Mouse (Mus musculus): ENCODE results near the gene Rgs16. TPM values are rescaled to one million over a fixed set of nuclear protein-coding genes. Genes with fewer than 3 reads are reported as not detected.

Gene Rgs16
- total and polyA plus RNA-seq, 2 experiments, result 3.9 to 125 TPM

DNA sequence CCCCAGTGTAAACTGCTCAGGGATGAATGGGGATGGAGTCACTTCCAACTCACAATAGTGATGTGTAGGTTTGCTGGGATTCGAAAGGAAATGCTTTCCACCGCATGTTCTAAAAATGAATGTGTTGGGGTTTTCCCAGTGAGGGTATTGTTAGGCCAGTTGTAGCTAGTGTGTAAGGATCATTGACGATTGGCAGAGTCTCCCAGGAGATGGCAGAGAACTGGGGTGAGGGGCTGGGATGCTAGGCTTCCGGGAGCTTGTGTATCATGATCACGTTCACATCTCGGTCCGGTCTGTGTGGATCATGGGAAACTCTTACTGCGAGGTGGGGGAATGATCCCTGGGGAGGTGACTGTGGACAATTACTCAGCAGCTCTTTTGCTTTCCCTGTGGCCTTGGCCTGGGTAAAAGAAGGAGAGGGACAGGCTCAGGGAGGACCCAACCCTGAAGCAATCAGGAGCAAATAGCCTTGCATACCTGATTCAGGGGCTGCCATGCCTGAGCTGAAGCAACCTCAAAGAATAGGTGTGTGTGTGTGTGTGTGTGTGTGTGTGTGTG is 37.2 kb upstream of the Rgs16 start:
- no peak for DNase-seq (ENCODE audit: extremely low read depth, low read depth, low spot score)
- Histone ChIP-seq H3K36me3 (ENCODE audit: control insufficient read depth, insufficient read depth, low read length) (no peaks in the 10 kb centered on the region), H3K27me3 (ENCODE audit: control insufficient read depth, insufficient read depth, low read length) (no peaks in the 10 kb centered on the region), H3K4me3 (ENCODE audit: insufficient read depth, low read depth, low read length) (no peak overlapping the region), H3K4me1 (ENCODE audit: control insufficient read depth, insufficient read depth, low read length) (peaks cover 33% of the 10 kb centered on the region), H3K27ac (replicated peaks; ENCODE audit: insufficient read depth, low read depth, low read length) (peak overlapping the region; percentile 75), H3K9ac (ENCODE audit: low read depth, low read length) (no peak overlapping the region; the same call in 1 of the 2 replicates), H3K79me2 (ENCODE audit: control insufficient read depth, insufficient read depth, low read length) (no peaks in the 10 kb centered on the region)
- 70% methylated on average over 8 of the region's 8 CpGs for WGBS
- TF ChIP-seq POLR2A (IDR thresholded peaks at IDR 0.05; ENCODE audit: extremely low read depth, insufficient read depth, low read length) (no peak), CTCF (IDR thresholded peaks at IDR 0.05; ENCODE audit: low read depth, low read length) (no peak)

DNA sequence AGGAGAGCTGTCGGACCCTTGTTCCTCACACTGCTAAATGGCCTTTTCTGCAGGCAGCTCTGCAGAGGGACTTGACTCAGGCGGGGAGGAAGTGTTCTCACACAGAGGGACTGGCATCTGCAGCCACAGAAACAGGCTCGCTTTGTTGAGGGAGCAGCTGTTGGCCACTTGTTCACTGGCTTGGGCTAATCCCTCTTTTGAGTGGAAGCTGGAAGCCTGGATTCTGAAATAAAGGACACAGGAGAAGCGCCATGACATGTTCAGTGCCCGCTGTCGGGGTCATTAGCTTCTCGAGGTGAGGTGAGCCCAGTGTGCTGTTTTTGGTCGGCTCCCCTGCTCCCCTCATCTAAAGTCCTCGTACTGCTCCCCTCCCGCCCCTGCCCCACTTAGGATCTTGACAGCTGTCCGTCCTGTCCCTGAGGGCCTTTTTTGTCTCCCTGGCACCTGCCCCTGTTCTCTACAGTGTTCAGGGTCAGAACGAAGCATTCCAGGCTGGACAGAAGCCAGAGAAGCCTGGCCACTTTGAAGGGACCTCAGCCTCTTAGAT is 36.6 kb upstream of the Rgs16 start:
- H3K4me3 ChIP-seq (ENCODE audit: insufficient read depth, low read depth, low read length), result no peak overlapping the region
- TF ChIP-seq CTCF (IDR thresholded peaks at IDR 0.05; ENCODE audit: low read depth, low read length), result no peak
- TF ChIP-seq POLR2A (IDR thresholded peaks at IDR 0.05; ENCODE audit: extremely low read depth, insufficient read depth, low read length), result no peak
- no peak overlapping the region; the same call in 1 of the 2 replicates for H3K27ac ChIP-seq (replicated peaks; ENCODE audit: insufficient read depth, low read depth, low read length)
- no peak overlapping the region for H3K9ac ChIP-seq (ENCODE audit: low read depth, low read length)
- peaks cover 32% of the 10 kb centered on the region for H3K4me1 ChIP-seq (ENCODE audit: control insufficient read depth, insufficient read depth, low read length)
- H3K36me3 ChIP-seq (ENCODE audit: control insufficient read depth, insufficient read depth, low read length), result no peaks in the 10 kb centered on the region
- 65% methylated on average over 12 of the region's 12 CpGs for WGBS
- no peak for DNase-seq (ENCODE audit: extremely low read depth, low read depth, low spot score)
- no peaks in the 10 kb centered on the region for H3K79me2 ChIP-seq (ENCODE audit: control insufficient read depth, insufficient read depth, low read length)
- H3K27me3 ChIP-seq (ENCODE audit: control insufficient read depth, insufficient read depth, low read length), result no peaks in the 10 kb centered on the region

DNA sequence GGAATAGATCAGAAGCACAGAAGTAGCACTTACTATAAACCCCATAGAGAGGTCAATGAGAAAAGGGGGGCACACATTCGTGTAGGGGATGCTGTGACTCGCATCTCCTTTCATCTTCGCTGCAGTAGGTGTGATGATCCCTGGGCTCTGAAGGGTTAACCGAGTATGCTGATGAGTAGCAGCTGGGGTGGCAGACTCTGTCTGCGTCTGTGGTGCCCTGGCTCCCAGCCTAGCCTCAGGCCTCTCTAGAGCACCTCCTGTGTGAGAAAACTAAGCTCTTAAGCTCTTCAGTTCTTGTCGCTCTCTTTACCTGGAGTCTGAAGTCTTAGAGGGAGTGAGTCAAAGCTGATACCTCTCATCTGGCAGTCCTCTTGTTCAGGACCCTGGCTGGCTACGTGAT is 36.0 kb upstream of the Rgs16 start:
- H3K27ac ChIP-seq (replicated peaks; ENCODE audit: insufficient read depth, low read depth, low read length), result no peak overlapping the region
- WGBS, result 75% methylated on average over 7 of the region's 7 CpGs
- H3K4me1 ChIP-seq (ENCODE audit: control insufficient read depth, insufficient read depth, low read length), result peaks cover 26% of the 10 kb centered on the region
- no peak for TF ChIP-seq CTCF (IDR thresholded peaks at IDR 0.05; ENCODE audit: low read depth, low read length)
- TF ChIP-seq POLR2A (IDR thresholded peaks at IDR 0.05; ENCODE audit: extremely low read depth, insufficient read depth, low read length), result no peak
- no peaks in the 10 kb centered on the region for H3K79me2 ChIP-seq (ENCODE audit: control insufficient read depth, insufficient read depth, low read length)
- H3K27me3 ChIP-seq (ENCODE audit: control insufficient read depth, insufficient read depth, low read length), result no peaks in the 10 kb centered on the region
- no peak overlapping the region for H3K4me3 ChIP-seq (ENCODE audit: insufficient read depth, low read depth, low read length)
- H3K9ac ChIP-seq (ENCODE audit: low read depth, low read length), result no peak overlapping the region
- no peaks in the 10 kb centered on the region for H3K36me3 ChIP-seq (ENCODE audit: control insufficient read depth, insufficient read depth, low read length)
- no peak for DNase-seq (ENCODE audit: extremely low read depth, low read depth, low spot score)

DNA sequence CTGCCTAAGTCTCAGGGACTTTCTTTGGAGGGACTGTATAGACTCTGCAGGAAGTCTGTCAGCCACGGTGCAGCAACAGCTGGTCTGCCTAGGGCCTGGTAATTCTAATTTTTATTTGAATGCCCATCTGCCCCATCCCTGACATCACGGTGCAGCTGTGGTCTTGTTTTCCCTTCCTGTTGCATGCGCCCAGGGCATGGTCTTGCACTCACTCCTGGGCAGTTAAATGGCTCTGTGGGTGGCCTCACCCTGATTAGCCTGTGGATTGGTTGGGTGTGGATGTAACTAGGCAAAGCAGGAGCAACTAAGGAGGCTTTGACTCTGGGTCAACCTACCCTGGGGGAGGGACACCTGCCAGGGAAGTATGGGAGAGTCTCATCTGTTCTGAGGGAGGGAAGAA is 35.2 kb upstream of the Rgs16 start:
- no peak overlapping the region for H3K27ac ChIP-seq (replicated peaks; ENCODE audit: insufficient read depth, low read depth, low read length)
- no peaks in the 10 kb centered on the region for H3K36me3 ChIP-seq (ENCODE audit: control insufficient read depth, insufficient read depth, low read length)
- H3K9ac ChIP-seq (ENCODE audit: low read depth, low read length), result no peak overlapping the region
- no peaks in the 10 kb centered on the region for H3K27me3 ChIP-seq (ENCODE audit: control insufficient read depth, insufficient read depth, low read length)
- TF ChIP-seq POLR2A (IDR thresholded peaks at IDR 0.05; ENCODE audit: extremely low read depth, insufficient read depth, low read length) (no peak), CTCF (IDR thresholded peaks at IDR 0.05; ENCODE audit: low read depth, low read length) (no peak)
- no peak overlapping the region for H3K4me3 ChIP-seq (ENCODE audit: insufficient read depth, low read depth, low read length)
- peaks cover 22% of the 10 kb centered on the region for H3K4me1 ChIP-seq (ENCODE audit: control insufficient read depth, insufficient read depth, low read length)
- WGBS, result 90% methylated on average over 3 of the region's 3 CpGs
- no peaks in the 10 kb centered on the region for H3K79me2 ChIP-seq (ENCODE audit: control insufficient read depth, insufficient read depth, low read length)
- DNase-seq (ENCODE audit: extremely low read depth, low read depth, low spot score), result no peak

DNA sequence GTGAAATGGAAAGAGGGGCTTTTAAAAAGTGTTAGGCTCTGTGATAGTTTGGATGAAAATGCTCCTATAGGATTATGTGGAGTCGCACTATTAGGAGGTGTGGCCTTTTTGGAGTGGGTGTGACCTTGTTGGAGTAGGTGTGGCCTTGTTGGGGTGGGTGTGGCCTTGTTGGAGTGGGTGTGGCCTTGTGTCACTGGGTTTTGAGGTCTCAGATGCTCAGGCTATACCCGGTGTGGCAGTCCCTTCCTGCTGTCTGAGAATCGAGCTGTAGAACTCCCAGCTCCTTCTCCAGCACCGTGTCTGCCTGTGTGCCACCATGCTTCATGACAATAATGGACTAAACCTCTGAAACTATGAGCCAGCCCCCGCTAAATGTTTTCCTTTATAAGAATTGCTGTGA is 31.5 kb upstream of the Rgs16 start:
- H3K79me2 ChIP-seq (ENCODE audit: control insufficient read depth, insufficient read depth, low read length), result no peaks in the 10 kb centered on the region
- no peak for DNase-seq (ENCODE audit: extremely low read depth, low read depth, low spot score)
- no peak overlapping the region for H3K4me3 ChIP-seq (ENCODE audit: insufficient read depth, low read depth, low read length)
- TF ChIP-seq POLR2A (IDR thresholded peaks at IDR 0.05; ENCODE audit: extremely low read depth, insufficient read depth, low read length) (no peak), CTCF (IDR thresholded peaks at IDR 0.05; ENCODE audit: low read depth, low read length) (no peak)
- H3K36me3 ChIP-seq (ENCODE audit: control insufficient read depth, insufficient read depth, low read length), result no peaks in the 10 kb centered on the region
- no peaks in the 10 kb centered on the region for H3K27me3 ChIP-seq (ENCODE audit: control insufficient read depth, insufficient read depth, low read length)
- no peak overlapping the region for H3K9ac ChIP-seq (ENCODE audit: low read depth, low read length)
- H3K27ac ChIP-seq (replicated peaks; ENCODE audit: insufficient read depth, low read depth, low read length), result no peak overlapping the region
- WGBS, result 92% methylated on average over 5 of the region's 5 CpGs
- no peaks in the 10 kb centered on the region for H3K4me1 ChIP-seq (ENCODE audit: control insufficient read depth, insufficient read depth, low read length)

DNA sequence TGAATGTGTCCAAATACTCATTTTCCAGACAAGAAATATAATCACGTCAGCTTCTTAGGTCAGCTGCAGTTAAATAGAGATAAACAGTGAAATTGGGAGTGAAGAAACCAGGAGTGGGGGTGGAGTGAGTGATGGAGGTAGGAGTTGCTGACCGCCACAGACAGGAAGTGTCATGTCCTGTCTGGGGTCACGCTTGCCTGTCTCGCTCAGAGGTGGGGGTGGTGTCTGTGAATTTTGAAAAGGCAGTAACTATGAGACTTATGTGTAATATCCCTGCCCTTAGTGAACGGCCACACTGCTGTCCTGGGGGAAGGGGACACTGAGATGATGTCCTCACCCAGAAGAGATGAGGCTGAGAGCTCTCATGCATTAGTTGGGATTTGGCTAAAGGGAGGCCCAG is 30.7 kb upstream of the Rgs16 start:
- Histone ChIP-seq H3K27ac (replicated peaks; ENCODE audit: insufficient read depth, low read depth, low read length) (no peak overlapping the region), H3K4me1 (ENCODE audit: control insufficient read depth, insufficient read depth, low read length) (no peaks in the 10 kb centered on the region), H3K9ac (ENCODE audit: low read depth, low read length) (no peak overlapping the region), H3K27me3 (ENCODE audit: control insufficient read depth, insufficient read depth, low read length) (no peaks in the 10 kb centered on the region), H3K4me3 (ENCODE audit: insufficient read depth, low read depth, low read length) (no peak overlapping the region), H3K36me3 (ENCODE audit: control insufficient read depth, insufficient read depth, low read length) (no peaks in the 10 kb centered on the region), H3K79me2 (ENCODE audit: control insufficient read depth, insufficient read depth, low read length) (no peaks in the 10 kb centered on the region)
- TF ChIP-seq POLR2A (IDR thresholded peaks at IDR 0.05; ENCODE audit: extremely low read depth, insufficient read depth, low read length), result no peak
- no peak for TF ChIP-seq CTCF (IDR thresholded peaks at IDR 0.05; ENCODE audit: low read depth, low read length)
- no peak for DNase-seq (ENCODE audit: extremely low read depth, low read depth, low spot score)
- 79% methylated on average over 5 of the region's 5 CpGs for WGBS

Data from liver, adult 2 months (tissue).